Mouse (Mus musculus) megakaryocyte progenitor cell, adult 5-6 weeks (primary cell): ENCODE results near the gene Gpnmb. TPM values are rescaled to one million over a fixed set of nuclear protein-coding genes. Genes with fewer than 3 reads are reported as not detected.

Experiments
- ATAC-seq: replicated peaks from 2 replicates; pipeline ENCODE4 v1.8.0; 2016; ENCODE audit warnings: mild to moderate bottlenecking, moderate TSS enrichment, inconsistent platforms; ENCODE audit not compliant: poor library complexity
- total RNA-seq, 2 experiments: library from RNA; stranded (forward) in 1 of 2; stranded (reverse) in 1 of 2; fragments of 157-497, 149-512 nt in 1 of 2; fragments of 200-1000 nt in 1 of 2; gene quantifications; 2 replicates each; pipeline versions ENCODE4 v1.2.3 to v1.2.4; 2015 to 2017

The Gpnmb gene
- total RNA-seq, 2 experiments from 2014 or later = 0.25 to 0.32 TPM

GRCm38 (mm10) chr6:49096421-49096820, 60.1 kb downstream of the Gpnmb start:
- no peak for ATAC-seq

GRCm38 (mm10) chr6:49096933-49097461, 60.7 kb downstream of the Gpnmb start:
- peak; percentile 20; the same call in 1 of the 2 replicates for ATAC-seq

- ATAC-seq = no peak
Measured at GRCm38 (mm10) chr6:49097596-49098110, 61.3 kb downstream of the Gpnmb start.

- no peak for ATAC-seq
Measured at GRCm38 (mm10) chr6:49099086-49099485, 62.7 kb downstream of the Gpnmb start.

- no peak for ATAC-seq
Measured at GRCm38 (mm10) chr6:49106746-49107500, 70.6 kb downstream of the Gpnmb start.

- no peak for ATAC-seq
Measured at GRCm38 (mm10) chr6:49109196-49109595, 72.8 kb downstream of the Gpnmb start.

- ATAC-seq = no peak
Measured at GRCm38 (mm10) chr6:49113895-49114294, 77.5 kb downstream of the Gpnmb start.

GRCm38 (mm10) chr6:49114457-49114856, 78.1 kb downstream of the Gpnmb start:
- no peak for ATAC-seq

GRCm38 (mm10) chr6:49115550-49115949, 79.2 kb downstream of the Gpnmb start:
- no peak for ATAC-seq

GRCm38 (mm10) chr6:49116241-49116640, 79.9 kb downstream of the Gpnmb start:
- ATAC-seq = no peak

- ATAC-seq = no peak
Measured at GRCm38 (mm10) chr6:49118446-49118845, 82.1 kb downstream of the Gpnmb start.

- no peak for ATAC-seq
Measured at GRCm38 (mm10) chr6:49119462-49120135, 83.3 kb downstream of the Gpnmb start.

- ATAC-seq = no peak
Measured at GRCm38 (mm10) chr6:49120370-49120769, 84.0 kb downstream of the Gpnmb start.

Other genes with a start within 250 kb of the Gpnmb start
- 33.2 and 39.1 TPM in 2 replicates for gene Tmem176a, start 195.6 kb upstream of the Gpnmb start, total RNA-seq (2015)
- 22.1 and 27.5 TPM in 2 replicates for gene Tmem176a, start 195.6 kb upstream of the Gpnmb start, total RNA-seq (2017)
- 90.6 and 115 TPM in 2 replicates for gene Tmem176b, start 195.1 kb upstream of the Gpnmb start, total RNA-seq (2015)
- gene Tmem176b, start 195.1 kb upstream of the Gpnmb start, total RNA-seq (2017) = 84.2 and 92.0 TPM in 2 replicates
- 0.12 and 0.20 TPM in 2 replicates for gene Aoc1, start 163.7 kb upstream of the Gpnmb start, total RNA-seq (2015)
- gene Aoc1, start 163.7 kb upstream of the Gpnmb start, total RNA-seq (2017) = 0.17 TPM in 1 of 2 replicates, not detected in the other
- not detected in 2 replicates for gene 1600015I10Rik, start 106.7 kb upstream of the Gpnmb start, total RNA-seq (2015)
- gene 1600015I10Rik, start 106.7 kb upstream of the Gpnmb start, total RNA-seq (2017) = not detected in 2 replicates
- not detected in 2 replicates for gene Doxl2, start 61.6 kb upstream of the Gpnmb start, total RNA-seq (2015)
- gene Doxl2, start 61.6 kb upstream of the Gpnmb start, total RNA-seq (2017) = not detected in 2 replicates
- gene Svs1, start 49.7 kb upstream of the Gpnmb start, total RNA-seq (2015) = not detected in 2 replicates
- gene Svs1, start 49.7 kb upstream of the Gpnmb start, total RNA-seq (2017) = not detected in 2 replicates
- gene Malsu1, start 37.2 kb downstream of the Gpnmb start, total RNA-seq (2015) = 35.0 and 48.5 TPM in 2 replicates
- 25.6 and 37.8 TPM in 2 replicates for gene Malsu1, start 37.2 kb downstream of the Gpnmb start, total RNA-seq (2017)
- gene Igf2bp3, start 178.4 kb downstream of the Gpnmb start, total RNA-seq (2015) = 0.20 and 0.71 TPM in 2 replicates
- 0.03 and 0.21 TPM in 2 replicates for gene Igf2bp3, start 178.4 kb downstream of the Gpnmb start, total RNA-seq (2017)
- gene Tra2a, start 227.5 kb downstream of the Gpnmb start, total RNA-seq (2015) = 212 and 225 TPM in 2 replicates
- gene Tra2a, start 227.5 kb downstream of the Gpnmb start, total RNA-seq (2017) = 159 and 185 TPM in 2 replicates